Mouse (Mus musculus): ENCODE measurements at regions not wholly inside any gene's neighbourhood (a gene's known extent, or its start where the extent isn't known, plus 50 kb on each side); places are given as distances from the start of the nearest gene placed in this dataset.
"Not testable (repeated sequence)": the region's sequence is repeated elsewhere in the genome, so short reads cannot be mapped to it uniquely, and the experiment has no call there.

DNA sequence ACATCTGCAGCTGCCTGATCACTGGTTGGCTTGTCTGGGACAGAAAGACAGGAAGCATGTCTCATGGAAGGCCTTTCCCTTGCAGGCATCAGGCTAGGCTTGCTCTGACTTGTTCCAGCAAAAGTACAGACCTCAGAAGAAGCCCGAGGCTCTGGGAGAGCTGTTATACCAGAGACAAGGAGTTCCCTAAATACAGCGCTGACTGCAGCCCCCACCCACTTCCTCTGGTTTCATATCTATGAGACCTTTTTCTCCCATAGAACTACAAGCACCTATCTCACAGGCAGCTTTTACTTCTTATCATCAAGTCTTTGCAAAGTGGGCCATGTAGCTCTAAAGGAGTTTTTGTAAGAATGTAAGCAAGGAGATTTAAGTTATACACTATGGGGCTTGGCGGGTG lies 312.2 kb upstream of the Vmn1r3 start:
- not testable (repeated sequence) for DNase-seq (ENCODE audit: low spot score in 2 of 2)

DNA sequence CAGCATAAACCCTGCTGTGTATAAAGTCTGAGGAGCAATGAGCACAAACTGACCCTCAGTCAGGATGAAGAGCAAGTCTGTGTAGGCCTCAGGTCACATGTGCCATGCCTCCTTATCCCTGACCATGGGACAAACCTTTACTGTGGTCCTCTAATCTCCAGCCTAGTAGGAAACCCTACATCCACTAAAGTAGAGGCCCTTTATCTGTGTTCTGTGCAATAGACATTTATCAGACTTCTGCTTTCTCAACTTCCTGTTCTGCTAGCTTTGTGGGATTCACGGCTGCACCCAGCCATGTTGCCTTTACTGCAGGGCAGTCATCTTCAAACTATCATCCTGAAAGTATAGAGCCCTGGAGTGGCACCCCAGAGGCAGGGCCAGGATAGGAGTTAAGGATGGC lies 310.8 kb upstream of the Vmn1r3 start:
- not testable (repeated sequence) for DNase-seq (ENCODE audit: low spot score in 2 of 2)

- DNase-seq (ENCODE audit: low spot score in 2 of 2), result not testable (repeated sequence)
These were observed 309.0 kb upstream of the Vmn1r3 start for GRCm38 (mm10) chr4:3494123-3494681.

- not testable (repeated sequence) for DNase-seq (ENCODE audit: low spot score in 2 of 2)
These were observed 305.7 kb upstream of the Vmn1r3 start for GRCm38 (mm10) chr4:3490901-3491300.

DNA sequence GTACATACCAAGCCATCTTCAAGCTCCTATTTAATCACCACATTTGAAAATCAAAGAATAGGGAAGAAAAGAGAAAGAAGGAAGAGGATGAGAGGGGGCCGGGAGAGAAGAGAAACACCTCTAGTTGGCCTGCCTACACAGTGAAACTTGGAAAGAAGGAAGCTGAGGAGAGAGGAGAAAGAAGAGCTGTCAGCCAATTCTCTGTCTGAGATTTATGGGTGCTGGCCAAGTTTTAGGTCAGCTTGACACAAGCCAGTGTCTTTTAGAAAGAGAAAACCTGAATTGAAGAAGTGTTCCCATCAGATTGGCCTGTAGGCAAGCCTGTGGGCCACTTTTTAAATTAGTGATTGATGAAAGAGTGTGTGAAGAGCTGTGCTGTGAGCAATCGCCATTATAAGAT lies 296.9 kb upstream of the Vmn1r3 start:
- no peak for DNase-seq (ENCODE audit: low spot score in 2 of 2)

- DNase-seq (ENCODE audit: low spot score in 2 of 2), result no peak
These were observed 271.6 kb upstream of the Vmn1r3 start for GRCm38 (mm10) chr4:3456773-3457172.

DNA sequence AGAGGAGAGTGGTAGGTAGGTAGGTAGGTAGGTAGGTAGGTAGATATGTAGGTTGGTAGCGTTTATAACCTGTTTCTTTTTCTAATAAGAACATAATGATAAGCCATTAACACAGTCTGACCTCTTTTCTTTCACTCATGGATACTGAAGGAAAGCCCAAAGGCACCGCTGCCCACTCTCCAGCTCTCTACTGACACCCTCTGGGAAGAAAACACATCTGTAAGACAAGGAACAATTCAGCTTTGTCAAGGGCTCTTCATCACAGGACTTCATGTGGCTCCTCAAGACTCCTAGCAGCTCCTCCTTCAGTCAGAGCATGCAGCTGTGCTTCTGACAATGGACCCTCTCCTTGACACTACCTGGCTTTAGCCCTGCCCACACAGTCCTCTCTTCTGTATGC lies 252.2 kb upstream of the Vmn1r3 start:
- DNase-seq (ENCODE audit: low spot score in 2 of 2), result not testable (repeated sequence)

DNA sequence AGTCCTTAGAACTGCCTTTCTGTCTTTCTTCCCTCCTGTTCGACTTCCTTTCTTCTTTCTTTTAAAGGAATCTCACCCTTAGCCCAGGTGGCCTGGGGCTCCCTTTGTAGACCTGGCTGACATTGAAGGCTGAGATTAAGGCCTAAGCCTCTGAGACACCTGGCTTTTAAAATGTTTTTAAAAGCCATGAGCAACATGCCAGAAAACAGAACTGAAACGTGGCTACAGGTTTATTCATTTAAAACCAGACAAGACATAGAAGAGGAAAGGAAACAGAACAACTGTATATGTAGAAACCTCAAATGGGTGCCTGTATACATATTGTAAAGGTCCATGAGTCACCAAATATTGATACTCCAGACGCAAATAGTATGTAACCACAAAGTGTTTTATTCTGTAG lies 242.8 kb upstream of the Vmn1r3 start:
- no peak for DNase-seq (ENCODE audit: low spot score in 2 of 2)

- peak in 1 of 2 experiments; percentile 9 for DNase-seq (ENCODE audit: low spot score in 2 of 2)
These were observed 234.9 kb upstream of the Vmn1r3 start for GRCm38 (mm10) chr4:3419920-3420499.

- DNase-seq (ENCODE audit: low spot score in 2 of 2), result no peak
These were observed 231.5 kb upstream of the Vmn1r3 start for GRCm38 (mm10) chr4:3416670-3417069.

DNA sequence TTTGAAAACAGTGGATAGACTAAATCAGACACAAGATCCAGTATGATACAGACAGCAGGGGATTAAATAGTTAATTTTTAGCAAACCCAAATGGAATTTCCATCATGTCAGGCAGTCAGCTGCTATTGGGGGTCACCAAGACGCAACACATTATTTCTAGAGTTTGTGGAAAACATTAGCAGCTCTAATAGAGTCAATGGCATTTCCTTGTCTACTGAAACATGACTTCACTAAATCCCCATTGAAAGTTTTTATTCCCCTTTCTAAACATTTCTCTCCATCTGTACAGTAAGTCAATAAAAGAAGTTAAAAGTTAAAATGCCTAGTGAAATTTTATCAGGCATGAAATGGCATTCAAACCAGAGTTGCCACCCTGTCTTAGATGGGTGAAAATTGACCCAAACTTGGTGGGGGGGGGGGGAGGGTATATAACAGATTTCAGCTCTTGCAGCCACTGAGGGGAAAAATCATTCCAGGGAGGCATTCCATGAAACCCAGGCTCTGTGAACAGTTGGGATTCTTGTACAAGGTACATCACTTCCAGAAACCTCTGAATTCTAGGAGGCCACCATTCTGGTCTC lies 229.4 kb upstream of the Vmn1r3 start:
- DNase-seq (ENCODE audit: low spot score in 2 of 2), result not testable (repeated sequence)

DNA sequence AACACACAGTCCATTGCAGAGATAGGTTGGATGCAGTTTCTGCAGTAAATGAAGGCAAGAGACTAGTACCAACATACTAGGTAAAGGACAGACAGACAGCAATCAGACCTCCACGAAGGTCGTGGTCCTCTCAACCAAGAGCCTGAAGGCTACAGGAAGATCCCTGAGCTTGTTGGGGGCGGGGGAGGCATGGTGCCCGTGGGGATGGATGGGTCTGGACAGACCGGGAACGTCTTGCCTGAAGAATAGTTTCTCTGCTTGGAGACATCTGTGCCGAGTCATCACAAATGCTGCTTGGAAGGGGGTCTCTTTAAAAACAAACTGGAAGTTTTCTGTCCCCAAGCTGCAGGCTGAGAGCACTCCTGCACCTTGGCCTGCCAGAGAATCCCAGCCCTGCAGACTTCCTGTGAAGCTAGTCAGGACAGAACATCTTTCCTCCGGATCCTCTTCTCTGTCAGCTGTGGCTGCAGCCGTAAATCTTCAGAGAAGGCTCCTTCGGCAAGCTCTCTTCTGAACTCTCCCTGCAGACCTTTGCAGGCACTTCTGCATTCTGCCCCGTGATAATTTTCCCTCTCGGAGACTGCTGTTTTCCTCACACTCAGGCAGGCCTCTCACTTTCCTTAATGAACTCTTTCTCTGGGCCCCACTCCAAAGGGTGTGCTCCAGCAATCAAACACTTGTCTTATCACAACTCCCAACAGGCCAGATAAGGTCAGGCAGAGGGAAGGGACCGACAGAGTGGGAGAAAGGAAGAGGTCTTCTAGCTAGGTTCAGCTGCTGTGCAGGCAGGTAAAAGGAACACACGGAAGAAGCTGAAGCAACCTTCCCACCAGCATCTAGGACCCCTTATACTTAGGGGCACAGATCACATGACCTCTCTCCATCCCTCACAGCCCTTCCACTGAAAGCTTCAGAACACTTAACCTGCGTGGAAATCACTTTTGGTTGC lies 228.6 kb upstream of the Vmn1r3 start:
- DNase-seq (ENCODE audit: low spot score in 2 of 2), result no peak

DNA sequence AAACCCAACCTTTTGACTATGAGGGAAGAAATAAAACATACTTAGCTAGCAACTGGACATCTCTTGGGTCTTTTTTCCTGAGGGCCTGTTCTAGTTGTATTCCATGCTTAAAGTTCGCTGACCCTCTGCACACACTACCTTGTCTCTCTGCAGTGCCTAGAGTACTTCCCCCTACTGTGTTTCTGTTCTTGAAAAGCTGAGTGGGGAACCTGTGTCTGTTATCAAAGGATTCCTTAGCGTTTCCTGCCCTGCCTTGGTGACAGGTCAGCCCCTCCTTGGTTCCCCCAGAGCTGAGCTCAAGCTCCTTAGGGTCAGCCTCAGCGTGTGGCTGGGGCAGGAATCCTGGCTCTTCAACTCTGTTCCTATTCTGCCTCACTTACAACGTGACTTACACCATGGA lies 227.2 kb upstream of the Vmn1r3 start:
- not testable (repeated sequence) for DNase-seq (ENCODE audit: low spot score in 2 of 2)

DNA sequence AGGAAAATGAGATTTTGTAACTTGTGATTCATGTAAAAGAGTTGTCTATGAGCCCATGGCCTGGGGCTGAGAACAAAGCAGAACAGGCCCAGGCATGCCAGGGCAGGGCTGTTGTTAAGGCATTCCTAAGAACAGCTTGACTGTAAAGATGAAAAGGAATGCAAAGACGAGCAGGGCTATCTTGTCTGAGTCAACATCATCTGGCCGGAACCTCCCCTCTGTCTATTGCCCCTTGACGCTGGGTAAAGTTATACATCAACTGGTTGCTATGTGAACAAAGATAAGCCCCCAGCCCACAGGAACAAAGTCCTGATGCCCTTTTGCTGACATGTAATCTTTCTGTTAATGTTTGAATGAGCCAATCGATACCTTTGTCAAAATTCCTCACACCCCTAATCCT lies 217.7 kb upstream of the Vmn1r3 start:
- DNase-seq (ENCODE audit: low spot score in 2 of 2), result not testable (repeated sequence)

DNA sequence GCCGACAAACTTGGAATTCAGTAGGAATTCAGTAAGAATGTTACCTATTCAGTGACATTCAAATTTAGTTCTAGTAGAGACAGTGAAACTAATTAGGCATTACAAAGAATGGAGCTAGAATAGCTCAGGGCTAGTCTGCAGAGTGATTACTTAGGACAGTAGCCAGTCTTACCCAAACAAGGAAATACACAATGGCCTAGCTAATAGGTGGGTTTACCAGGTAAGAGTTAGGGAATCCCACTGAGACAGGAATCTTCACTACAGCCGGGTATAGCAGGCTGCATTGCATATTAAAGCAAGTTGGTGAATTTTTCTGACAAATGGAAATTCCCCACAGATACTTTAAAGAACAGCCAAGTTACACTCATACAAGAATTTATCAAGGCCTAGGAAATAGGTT lies 216.6 kb upstream of the Vmn1r3 start:
- not testable (repeated sequence) for DNase-seq (ENCODE audit: low spot score in 2 of 2)

DNA sequence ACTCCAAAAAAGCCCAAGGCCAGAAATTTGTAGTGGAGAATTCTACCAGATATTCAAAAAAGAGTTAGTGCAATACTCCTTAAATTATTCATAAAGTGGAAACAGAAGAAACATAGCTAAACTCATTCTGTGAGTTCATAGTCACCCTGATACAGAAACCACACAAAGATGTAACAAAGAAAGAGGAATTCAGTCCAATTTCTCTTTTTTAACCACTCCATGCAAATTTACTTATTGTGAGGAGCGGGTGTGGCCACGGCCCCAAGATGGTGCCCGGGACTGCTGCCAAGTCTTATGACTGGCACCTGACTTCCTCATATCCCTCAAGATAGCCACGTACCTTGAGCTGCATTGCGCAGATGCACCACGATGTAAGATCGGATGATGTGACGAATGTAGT lies 206.4 kb upstream of the Vmn1r3 start:
- not testable (repeated sequence) for DNase-seq (ENCODE audit: low spot score in 2 of 2)

- DNase-seq (ENCODE audit: low spot score in 2 of 2), result not testable (repeated sequence)
These were observed 188.0 kb upstream of the Vmn1r3 start for GRCm38 (mm10) chr4:3373027-3373763.

DNA sequence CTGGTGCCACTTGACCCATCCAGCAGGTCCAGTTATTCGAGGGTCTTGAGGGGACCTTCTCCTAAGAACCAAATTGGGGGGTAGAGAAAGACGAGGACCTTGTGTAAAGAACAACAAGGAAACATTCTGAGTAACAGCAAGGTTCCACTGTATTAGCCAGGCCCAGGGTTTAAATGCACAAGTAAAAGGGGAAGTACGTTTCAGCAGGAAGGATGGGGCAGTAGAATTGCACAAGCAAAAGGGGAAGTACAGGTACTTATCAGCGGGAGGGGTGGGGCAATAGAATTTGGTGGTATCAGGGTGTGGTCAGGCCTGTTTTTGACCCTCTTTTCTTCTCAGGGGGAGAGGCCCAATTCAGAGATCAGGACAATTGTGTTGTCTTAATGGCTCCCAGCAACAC lies 182.9 kb upstream of the Vmn1r3 start:
- not testable (repeated sequence) for DNase-seq (ENCODE audit: low spot score in 2 of 2)

DNA sequence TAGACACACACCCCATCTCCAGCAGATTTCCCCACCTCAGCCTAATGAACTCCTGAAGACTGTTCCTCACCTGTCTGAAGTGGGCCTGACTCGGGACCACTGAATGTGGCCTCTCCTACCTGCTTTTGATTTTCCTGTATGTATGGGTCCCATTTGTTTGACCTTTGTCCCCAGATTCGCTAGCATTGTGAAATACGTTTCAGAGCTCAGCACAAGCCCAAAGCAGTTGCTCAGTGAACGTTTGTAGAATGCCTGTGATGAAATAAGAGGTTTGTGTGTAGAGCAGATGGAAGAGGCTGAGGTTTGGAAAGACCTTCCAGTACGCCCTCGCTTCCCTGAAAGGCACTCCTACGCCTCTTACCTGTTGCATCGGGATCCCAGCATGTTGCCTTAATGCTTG lies 158.3 kb upstream of the Vmn1r3 start:
- not testable (repeated sequence) for DNase-seq (ENCODE audit: low spot score in 2 of 2)

DNA sequence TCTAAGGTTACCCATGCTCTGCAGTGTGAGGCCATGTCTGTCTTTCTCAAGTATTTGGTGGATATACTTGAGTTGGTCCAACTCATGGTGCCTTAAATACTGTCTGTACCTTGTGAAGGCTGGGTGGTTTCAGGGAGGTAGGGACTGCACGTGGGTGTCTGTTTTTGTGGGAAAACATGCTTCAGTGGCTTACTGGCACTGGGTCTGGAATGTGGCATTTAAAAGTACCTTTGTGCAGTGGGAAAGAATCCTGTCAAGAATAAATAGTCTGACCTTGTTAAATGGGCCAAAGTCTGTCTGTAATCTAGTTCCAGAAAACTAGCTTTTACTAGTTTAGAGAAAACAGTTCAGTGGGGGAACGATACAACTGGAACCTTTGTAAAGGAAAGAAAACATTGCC lies 157.5 kb upstream of the Vmn1r3 start:
- not testable (repeated sequence) for DNase-seq (ENCODE audit: low spot score in 2 of 2)

DNA sequence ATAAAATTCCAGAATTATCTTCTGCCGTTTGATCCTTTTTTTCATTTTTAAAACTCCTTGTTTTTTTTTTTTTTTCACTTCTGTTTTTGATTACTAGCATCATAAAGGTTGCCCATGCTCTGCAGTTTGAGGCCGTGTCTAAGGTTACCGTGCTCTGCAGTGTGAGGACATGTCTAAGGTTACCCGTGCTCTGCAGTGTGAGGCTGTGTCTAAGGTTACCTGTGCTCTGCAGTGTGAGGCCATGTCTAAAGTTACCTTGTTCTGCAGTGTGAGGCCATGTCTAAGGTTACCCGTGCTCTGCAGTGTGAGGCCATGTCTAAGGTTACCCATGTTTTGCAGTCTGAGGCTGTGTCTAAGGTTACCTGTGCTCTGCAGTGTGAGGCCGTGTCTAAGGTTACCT lies 157.0 kb upstream of the Vmn1r3 start:
- DNase-seq (ENCODE audit: low spot score in 2 of 2), result not testable (repeated sequence)

Data from gastrocnemius, postnatal 4 days (tissue).